Mouse (Mus musculus): ENCODE measurements around the gene Sgip1. TPM values are rescaled to one million over a fixed set of nuclear protein-coding genes. Genes with fewer than 3 reads are reported as not detected.

The Sgip1 gene
- polyA plus RNA-seq, 1 experiment = 0.10 TPM

DNA sequence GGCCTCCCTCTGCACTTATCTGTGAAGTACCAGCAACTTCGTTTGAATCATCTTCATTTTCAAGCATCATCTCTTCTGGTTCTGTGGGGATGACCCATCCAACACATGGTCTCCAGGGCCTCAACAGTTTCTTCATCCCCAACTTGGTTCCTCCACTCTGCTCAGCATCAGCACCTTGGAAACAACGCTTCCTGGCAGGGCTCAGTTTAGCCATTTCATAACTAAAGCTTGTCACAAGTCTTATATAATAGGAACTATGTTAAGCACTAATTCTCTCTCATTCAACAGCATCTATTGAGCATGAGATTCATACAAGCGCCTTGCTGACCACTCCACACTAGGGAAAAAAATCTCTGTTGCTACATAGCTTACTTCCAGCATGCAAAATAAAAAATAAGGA lies 199.2 kb downstream of the Sgip1 start:
- Histone ChIP-seq H3ac (ENCODE audit: control insufficient read depth, insufficient read length) (no peak overlapping the region), H3K27me3 (ENCODE audit: control insufficient read depth, insufficient read depth, insufficient read length) (no peaks in the 10 kb centered on the region), H3K4me2 (ENCODE audit: low read depth) (no peak overlapping the region), H3K4me3 (no peak overlapping the region), H3K79me2 (ENCODE audit: control insufficient read depth, insufficient read depth) (no peaks in the 10 kb centered on the region), H3K36me3 (ENCODE audit: control insufficient read depth, insufficient read depth) (no peaks in the 10 kb centered on the region)
- TF ChIP-seq E2F4 (IDR thresholded peaks at IDR 0.05; ENCODE audit: insufficient read depth) (no peak), MYOG (IDR thresholded peaks at IDR 0.05; ENCODE audit: control insufficient read depth in 1 of 3, insufficient read depth in 1 of 3, insufficient read length in 2 of 3, low read depth in 2 of 3) (no peak), CEBPB (IDR thresholded peaks at IDR 0.05; ENCODE audit: insufficient read depth, poor library complexity, severe bottlenecking) (no peak), POLR2AphosphoS2 (IDR thresholded peaks at IDR 0.05; ENCODE audit: insufficient read length, low read depth) (no peak), POLR2A (IDR thresholded peaks at IDR 0.05; ENCODE audit: insufficient read length, low read depth) (no peak), MAX (IDR thresholded peaks at IDR 0.05; ENCODE audit: low read depth) (no peak), SRF (IDR thresholded peaks at IDR 0.05; ENCODE audit: control insufficient read depth, insufficient read length, low read depth) (no peak), MYOD1 (IDR thresholded peaks at IDR 0.05; ENCODE audit: control insufficient read depth in 1 of 3, insufficient read length in 2 of 3, low read depth in 2 of 3) (no peak), REST (IDR thresholded peaks at IDR 0.05; ENCODE audit: insufficient read depth, insufficient read length) (no peak), USF1 (IDR thresholded peaks at IDR 0.05; ENCODE audit: low read depth) (no peak), TCF12 (IDR thresholded peaks at IDR 0.05; ENCODE audit: insufficient read depth, poor library complexity, severe bottlenecking) (no peak), TCF3 (IDR thresholded peaks at IDR 0.05; ENCODE audit: insufficient read length, low read depth) (no peak)

DNA sequence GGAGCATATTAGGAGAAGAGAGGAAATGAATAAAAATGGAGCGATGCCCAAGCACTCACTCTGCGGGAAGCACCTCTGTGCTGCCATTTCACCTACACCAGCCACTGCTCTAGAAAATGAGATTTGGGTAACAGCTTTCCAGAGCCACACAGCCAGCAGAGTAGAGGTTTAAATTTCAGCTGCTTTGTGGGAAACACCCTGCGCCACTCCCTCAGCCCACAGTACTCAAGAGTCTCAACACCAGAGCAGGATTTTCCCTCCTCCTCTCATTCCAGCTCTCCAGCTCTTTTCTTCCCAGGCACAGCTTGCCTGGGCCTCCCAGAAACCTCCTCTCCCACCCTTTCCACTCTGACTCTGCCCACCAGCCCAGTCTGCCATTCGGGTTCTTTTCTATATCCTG lies 199.6 kb downstream of the Sgip1 start:
- no peaks in the 10 kb centered on the region for H3K79me2 ChIP-seq (ENCODE audit: control insufficient read depth, insufficient read depth)
- TF ChIP-seq E2F4 (IDR thresholded peaks at IDR 0.05; ENCODE audit: insufficient read depth) = no peak
- TF ChIP-seq USF1 (IDR thresholded peaks at IDR 0.05; ENCODE audit: low read depth) = no peak
- TF ChIP-seq CEBPB (IDR thresholded peaks at IDR 0.05; ENCODE audit: insufficient read depth, poor library complexity, severe bottlenecking) = no peak
- TF ChIP-seq POLR2AphosphoS2 (IDR thresholded peaks at IDR 0.05; ENCODE audit: insufficient read length, low read depth) = no peak
- TF ChIP-seq REST (IDR thresholded peaks at IDR 0.05; ENCODE audit: insufficient read depth, insufficient read length) = no peak
- TF ChIP-seq SRF (IDR thresholded peaks at IDR 0.05; ENCODE audit: control insufficient read depth, insufficient read length, low read depth) = no peak
- TF ChIP-seq MYOG (IDR thresholded peaks at IDR 0.05; ENCODE audit: control insufficient read depth in 1 of 3, insufficient read depth in 1 of 3, insufficient read length in 2 of 3, low read depth in 2 of 3) = no peak
- no peak for TF ChIP-seq TCF12 (IDR thresholded peaks at IDR 0.05; ENCODE audit: insufficient read depth, poor library complexity, severe bottlenecking)
- TF ChIP-seq MAX (IDR thresholded peaks at IDR 0.05; ENCODE audit: low read depth) = no peak
- TF ChIP-seq TCF3 (IDR thresholded peaks at IDR 0.05; ENCODE audit: insufficient read length, low read depth) = no peak
- no peak for TF ChIP-seq POLR2A (IDR thresholded peaks at IDR 0.05; ENCODE audit: insufficient read length, low read depth)
- no peak for TF ChIP-seq MYOD1 (IDR thresholded peaks at IDR 0.05; ENCODE audit: control insufficient read depth in 1 of 3, insufficient read length in 2 of 3, low read depth in 2 of 3)
- no peak overlapping the region for H3K4me3 ChIP-seq
- H3ac ChIP-seq (ENCODE audit: control insufficient read depth, insufficient read length) = no peak overlapping the region
- H3K27me3 ChIP-seq (ENCODE audit: control insufficient read depth, insufficient read depth, insufficient read length) = no peaks in the 10 kb centered on the region
- no peaks in the 10 kb centered on the region for H3K36me3 ChIP-seq (ENCODE audit: control insufficient read depth, insufficient read depth)
- no peak overlapping the region for H3K4me2 ChIP-seq (ENCODE audit: low read depth)

GRCm38 (mm10) chr4:102944325-102944724 lies 203.2 kb downstream of the Sgip1 start:
- no peak overlapping the region for H3K4me2 ChIP-seq (ENCODE audit: low read depth)
- TF ChIP-seq USF1 (IDR thresholded peaks at IDR 0.05; ENCODE audit: low read depth) (no peak), REST (IDR thresholded peaks at IDR 0.05; ENCODE audit: insufficient read depth, insufficient read length) (no peak), POLR2AphosphoS2 (IDR thresholded peaks at IDR 0.05; ENCODE audit: insufficient read length, low read depth) (no peak), MYOD1 (IDR thresholded peaks at IDR 0.05; ENCODE audit: control insufficient read depth in 1 of 3, insufficient read length in 2 of 3, low read depth in 2 of 3) (no peak), TCF12 (IDR thresholded peaks at IDR 0.05; ENCODE audit: insufficient read depth, poor library complexity, severe bottlenecking) (no peak), TCF3 (IDR thresholded peaks at IDR 0.05; ENCODE audit: insufficient read length, low read depth) (no peak), POLR2A (IDR thresholded peaks at IDR 0.05; ENCODE audit: insufficient read length, low read depth) (no peak), MYOG (IDR thresholded peaks at IDR 0.05; ENCODE audit: control insufficient read depth in 1 of 3, insufficient read depth in 1 of 3, insufficient read length in 2 of 3, low read depth in 2 of 3) (no peak), CEBPB (IDR thresholded peaks at IDR 0.05; ENCODE audit: insufficient read depth, poor library complexity, severe bottlenecking) (no peak), SRF (IDR thresholded peaks at IDR 0.05; ENCODE audit: control insufficient read depth, insufficient read length, low read depth) (no peak)

DNA sequence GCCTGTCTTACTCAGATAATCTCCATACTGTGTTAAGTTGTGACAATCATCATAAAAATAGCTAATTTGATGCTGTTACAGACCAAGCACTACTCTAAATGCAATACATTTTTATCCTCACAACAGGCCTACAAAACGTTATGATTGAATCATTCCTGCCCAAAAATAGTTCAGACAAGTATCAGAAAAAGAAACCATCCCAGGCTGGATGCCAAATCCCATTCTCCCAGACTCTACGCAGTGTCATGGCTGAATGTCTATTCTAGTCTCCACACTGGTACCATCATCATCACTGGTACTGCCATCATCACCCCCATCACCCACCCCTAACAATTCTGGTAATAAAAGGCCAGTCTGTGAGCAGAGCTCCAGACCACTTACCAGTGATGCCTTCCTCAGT lies 211.4 kb downstream of the Sgip1 start:
- H3K36me3 ChIP-seq (ENCODE audit: control insufficient read depth, insufficient read depth) = no peaks in the 10 kb centered on the region
- no peaks in the 10 kb centered on the region for H3K27me3 ChIP-seq (ENCODE audit: control insufficient read depth, insufficient read depth, insufficient read length)
- TF ChIP-seq POLR2A (IDR thresholded peaks at IDR 0.05; ENCODE audit: insufficient read length, low read depth) = no peak
- no peak for TF ChIP-seq MYOG (IDR thresholded peaks at IDR 0.05; ENCODE audit: control insufficient read depth in 1 of 3, insufficient read depth in 1 of 3, insufficient read length in 2 of 3, low read depth in 2 of 3)
- no peak for TF ChIP-seq POLR2AphosphoS2 (IDR thresholded peaks at IDR 0.05; ENCODE audit: insufficient read length, low read depth)
- no peak for TF ChIP-seq TCF12 (IDR thresholded peaks at IDR 0.05; ENCODE audit: insufficient read depth, poor library complexity, severe bottlenecking)
- TF ChIP-seq TCF3 (IDR thresholded peaks at IDR 0.05; ENCODE audit: insufficient read length, low read depth) = no peak
- TF ChIP-seq REST (IDR thresholded peaks at IDR 0.05; ENCODE audit: insufficient read depth, insufficient read length) = no peak
- TF ChIP-seq CEBPB (IDR thresholded peaks at IDR 0.05; ENCODE audit: insufficient read depth, poor library complexity, severe bottlenecking) = no peak
- TF ChIP-seq SRF (IDR thresholded peaks at IDR 0.05; ENCODE audit: control insufficient read depth, insufficient read length, low read depth) = no peak
- no peak for TF ChIP-seq USF1 (IDR thresholded peaks at IDR 0.05; ENCODE audit: low read depth)
- no peak for TF ChIP-seq MAX (IDR thresholded peaks at IDR 0.05; ENCODE audit: low read depth)
- no peak for TF ChIP-seq MYOD1 (IDR thresholded peaks at IDR 0.05; ENCODE audit: control insufficient read depth in 1 of 3, insufficient read length in 2 of 3, low read depth in 2 of 3)
- no peak for TF ChIP-seq E2F4 (IDR thresholded peaks at IDR 0.05; ENCODE audit: insufficient read depth)
- H3K4me3 ChIP-seq = no peak overlapping the region
- no peak overlapping the region for H3ac ChIP-seq (ENCODE audit: control insufficient read depth, insufficient read length)
- H3K79me2 ChIP-seq (ENCODE audit: control insufficient read depth, insufficient read depth) = no peaks in the 10 kb centered on the region
- no peak overlapping the region for H3K4me2 ChIP-seq (ENCODE audit: low read depth)

More at GRCm38 (mm10) chr4:102944325-102944724, 203.2 kb downstream of the Sgip1 start:
- Histone ChIP-seq H3ac (ENCODE audit: control insufficient read depth, insufficient read length) (no peak overlapping the region), H3K79me2 (ENCODE audit: control insufficient read depth, insufficient read depth) (no peaks in the 10 kb centered on the region), H3K36me3 (ENCODE audit: control insufficient read depth, insufficient read depth) (no peaks in the 10 kb centered on the region), H3K4me3 (no peak overlapping the region), H3K27me3 (ENCODE audit: control insufficient read depth, insufficient read depth, insufficient read length) (no peaks in the 10 kb centered on the region)

Data from myocyte (in vitro differentiated cells).